ENCODE assay signal across 8 mouse cellular contexts in the genomic region with DNA sequence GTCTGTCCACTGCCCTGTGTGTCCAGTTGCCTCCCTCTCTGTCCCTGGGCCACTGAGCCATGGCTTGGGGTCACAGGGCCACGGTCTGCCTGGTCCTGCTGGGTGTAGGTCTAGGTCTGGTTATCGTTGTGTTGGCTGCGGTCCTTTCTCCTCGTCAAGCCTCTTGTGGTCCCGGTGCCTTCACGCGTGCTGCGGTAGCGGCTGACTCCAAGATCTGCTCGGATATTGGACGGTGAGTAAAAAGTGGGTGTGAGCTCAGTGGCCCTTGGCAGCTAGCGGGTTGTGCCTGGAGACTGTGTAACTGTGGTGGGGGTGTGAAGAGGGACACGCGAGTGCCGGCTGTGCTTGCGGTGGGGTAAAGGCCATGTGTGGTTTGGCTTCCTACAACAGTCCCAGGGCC. TPM values are rescaled to one million over a fixed set of nuclear protein-coding genes. Genes with fewer than 3 reads are reported as not detected.
DNase-seq lines count a peak whose midpoint lies in the region; ATAC-seq and TF ChIP-seq lines count a peak whose summit lies in the region.

No protein-coding gene starts in this region.

- no peaks in the 10 kb centered on the region for H3K9me3 ChIP-seq in limb, embryonic 14.5 days (ENCODE audit: control insufficient read depth, low read length)
- no peaks in the 10 kb centered on the region for H3K9me3 ChIP-seq in stomach, embryonic 14.5 days (ENCODE audit: control insufficient read depth, low read depth, low read length)

- H3K9ac ChIP-seq in limb, embryonic 14.5 days (ENCODE audit: low read depth, low read length, severe bottlenecking) = peak overlapping the region; percentile 40
- H3K9ac ChIP-seq in stomach, embryonic 14.5 days (replicated peaks; ENCODE audit: low read depth, low read length) = no peak overlapping the region; the same call in 1 of the 2 replicates

- H3K4me2 ChIP-seq in limb, embryonic 14.5 days (replicated peaks; ENCODE audit: low read depth, low read length, severe bottlenecking) = no peak overlapping the region; the same call in 1 of the 2 replicates
- H3K4me2 ChIP-seq in stomach, embryonic 14.5 days (replicated peaks; ENCODE audit: low read depth, low read length) = peak overlapping the region; percentile 29

- ATAC-seq in limb, embryonic 14.5 days (ENCODE audit: low FRiP score, low read depth) = no peak
- ATAC-seq in stomach, embryonic 14.5 days (ENCODE audit: insufficient number of reproducible peaks, insufficient read depth, low FRiP score, low read depth) = no peak; the same call in 1 of the 2 replicates

- DNase-seq in adrenal gland, postnatal 36 days = peak; percentile 22 to 38
- DNase-seq in adrenal gland, postnatal 25 days = no peak
- peak; percentile 27 for DNase-seq in heart, postnatal 4 days
- no peak for DNase-seq in limb, embryonic 14.5 days (ENCODE audit: low spot score)
- no peak for DNase-seq in layer of hippocampus, adult 9-11 months
- DNase-seq in embryo, embryonic 10 days (ENCODE audit: low spot score) = no peak

- H3K27me3 ChIP-seq in limb, embryonic 14.5 days (ENCODE audit: control insufficient read depth, insufficient read depth, low read length) = no peaks in the 10 kb centered on the region
- no peaks in the 10 kb centered on the region for H3K27me3 ChIP-seq in stomach, embryonic 14.5 days (ENCODE audit: control insufficient read depth, insufficient read depth, low read length)

- H3K4me1 ChIP-seq in bone marrow, adult 2 months (ENCODE audit: control insufficient read depth, insufficient read depth, low read length) = peaks cover 11% of the 10 kb centered on the region
- peaks cover 18% of the 10 kb centered on the region for H3K4me1 ChIP-seq in limb, embryonic 14.5 days (ENCODE audit: control insufficient read depth, insufficient read depth, low read length)
- H3K4me1 ChIP-seq in stomach, embryonic 14.5 days (ENCODE audit: control insufficient read depth, insufficient read depth, low read length) = peaks cover 20% of the 10 kb centered on the region

- no peak for TF ChIP-seq CTCF in bone marrow, adult 2 months (IDR thresholded peaks at IDR 0.05; ENCODE audit: control insufficient read depth, insufficient read depth, low read length)

- WGBS in bone marrow, adult 2 months = 6% methylated on average over 16 of the region's 16 CpGs
- 53% methylated on average over 16 of the region's 16 CpGs for WGBS in limb, embryonic 14.5 days
- WGBS in stomach, embryonic 14.5 days = 52% methylated on average over 16 of the region's 16 CpGs

- H3K4me3 ChIP-seq in bone marrow, adult 2 months (replicated peaks; ENCODE audit: control insufficient read depth, low read depth, low read length) = peak overlapping the region; percentile 75
- H3K4me3 ChIP-seq in limb, embryonic 14.5 days (replicated peaks; ENCODE audit: low read length) = no peak overlapping the region; the same call in 1 of the 2 replicates
- H3K4me3 ChIP-seq in stomach, embryonic 14.5 days (ENCODE audit: low read depth, low read length) = peak overlapping the region; percentile 10; the same call in 1 of the 2 replicates

- TF ChIP-seq POLR2A in bone marrow, adult 2 months (IDR thresholded peaks at IDR 0.05; ENCODE audit: borderline replicate concordance, control insufficient read depth, low read depth, low read length) = peak; percentile 41; the same call in 1 of the 2 replicates
- TF ChIP-seq POLR2A in limb, embryonic 14.5 days (IDR thresholded peaks at IDR 0.05; ENCODE audit: borderline replicate concordance, extremely low read depth, insufficient read depth, insufficient read length) = no peak

- no peaks in the 10 kb centered on the region for H3K36me3 ChIP-seq in limb, embryonic 14.5 days (ENCODE audit: control insufficient read depth, insufficient read depth, low read length)
- H3K36me3 ChIP-seq in stomach, embryonic 14.5 days (ENCODE audit: control insufficient read depth, insufficient read depth, low read length) = no peaks in the 10 kb centered on the region

- H3K27ac ChIP-seq in bone marrow, adult 2 months (ENCODE audit: control insufficient read depth, insufficient read depth, low read depth, low read length, poor library complexity) = peak overlapping the region; percentile 68
- 0 out of 2 replicates have a peak overlapping the region, but pooled peaks have one; percentile 19 for H3K27ac ChIP-seq in limb, embryonic 14.5 days (replicated peaks; ENCODE audit: low read depth, low read length)
- H3K27ac ChIP-seq in stomach, embryonic 14.5 days (ENCODE audit: low read length) = peak overlapping the region; percentile 81

RNA-seq across cellular contexts. Expression of gene Ggt5, which starts 0.5 kb away (rescaled TPM):
- total RNA-seq in adrenal gland, postnatal 36 days (2021) = 1 to 10 TPM; 6.5 to 6.6 TPM
- 5.9 and 6.8 TPM in 2 replicates for total RNA-seq in adrenal gland, postnatal 25 days (2021)
- 13.4 and 23.1 TPM in 2 replicates for polyA plus RNA-seq in bone marrow, adult 2 months (2011; ENCODE audit: insufficient read depth, insufficient read length, low replicate concordance, missing spikeins)
- 1 to 10 TPM; 8.4 to 9.3 TPM for total RNA-seq in heart, postnatal 4 days (2021)
- 7.5 and 9.2 TPM in 2 replicates for polyA plus RNA-seq in limb, embryonic 14.5 days (2012; rRNA removed)
- polyA plus RNA-seq in limb, embryonic 14.5 days (2014; fragmentation: Nextera tagmentation; extraction: Ambion mirVana) = 1.1 and 1.4 TPM in 2 replicates
- polyA plus RNA-seq in stomach, embryonic 14.5 days (2014; fragmentation: Nextera tagmentation; extraction: Ambion mirVana) = 4.1 and 5.2 TPM in 2 replicates

RNA-seq across cellular contexts. Expression of gene Ggt1, which starts 28.2 kb away (rescaled TPM):
- not detected for total RNA-seq in adrenal gland, postnatal 36 days (2021)
- total RNA-seq in adrenal gland, postnatal 25 days (2021) = not detected in 2 replicates
- 5.2 and 11.4 TPM in 2 replicates for polyA plus RNA-seq in bone marrow, adult 2 months (2011; ENCODE audit: insufficient read depth, insufficient read length, low replicate concordance, missing spikeins)
- total RNA-seq in heart, postnatal 4 days (2021) = under 1 TPM in 1 of 2 experiments, not detected in 1; 0.38 TPM
- 1.3 TPM in 2 replicates for polyA plus RNA-seq in limb, embryonic 14.5 days (2012; rRNA removed)
- 0.34 and 1.1 TPM in 2 replicates for polyA plus RNA-seq in limb, embryonic 14.5 days (2014; fragmentation: Nextera tagmentation; extraction: Ambion mirVana)
- polyA plus RNA-seq in stomach, embryonic 14.5 days (2014; fragmentation: Nextera tagmentation; extraction: Ambion mirVana) = 3.1 and 3.8 TPM in 2 replicates

RNA-seq across cellular contexts. Expression of gene Lrrc75b, which starts 29.5 kb away (rescaled TPM):
- total RNA-seq in adrenal gland, postnatal 36 days (2021) = under 1 TPM; 0.17 to 0.36 TPM
- 0.67 TPM in 1 of 2 replicates, not detected in the other for total RNA-seq in adrenal gland, postnatal 25 days (2021)
- 0.42 TPM in 1 of 2 replicates, not detected in the other for polyA plus RNA-seq in bone marrow, adult 2 months (2011; ENCODE audit: insufficient read depth, insufficient read length, low replicate concordance, missing spikeins)
- 1 to 10 TPM; 1.5 TPM for total RNA-seq in heart, postnatal 4 days (2021)
- 3.2 and 3.3 TPM in 2 replicates for polyA plus RNA-seq in limb, embryonic 14.5 days (2012; rRNA removed)
- 2.5 and 3.2 TPM in 2 replicates for polyA plus RNA-seq in limb, embryonic 14.5 days (2014; fragmentation: Nextera tagmentation; extraction: Ambion mirVana)
- polyA plus RNA-seq in stomach, embryonic 14.5 days (2014; fragmentation: Nextera tagmentation; extraction: Ambion mirVana) = 2.2 TPM in 2 replicates

RNA-seq across cellular contexts. Expression of gene Susd2, which starts 54.2 kb away (rescaled TPM):
- total RNA-seq in adrenal gland, postnatal 36 days (2021) = 10 to 100 TPM in 1 of 2 experiments, 1 to 10 TPM in 1; 9.7 to 11.0 TPM
- 5.9 and 8.9 TPM in 2 replicates for total RNA-seq in adrenal gland, postnatal 25 days (2021)
- 1.5 and 2.8 TPM in 2 replicates for polyA plus RNA-seq in bone marrow, adult 2 months (2011; ENCODE audit: insufficient read depth, insufficient read length, low replicate concordance, missing spikeins)
- 1 to 10 TPM; 4.7 to 4.9 TPM for total RNA-seq in heart, postnatal 4 days (2021)
- polyA plus RNA-seq in limb, embryonic 14.5 days (2012; rRNA removed) = 5.3 and 5.9 TPM in 2 replicates
- 5.2 and 6.3 TPM in 2 replicates for polyA plus RNA-seq in limb, embryonic 14.5 days (2014; fragmentation: Nextera tagmentation; extraction: Ambion mirVana)
- polyA plus RNA-seq in stomach, embryonic 14.5 days (2014; fragmentation: Nextera tagmentation; extraction: Ambion mirVana) = 8.3 and 10.2 TPM in 2 replicates

Comparison
In these comparisons a context has a peak if more than half of its experiments do, and no peak if none do; other contexts are left out.
1. DNase-seq: peak in adrenal gland, postnatal 36 days (2 of 2) and heart, postnatal 4 days (single experiment); none in adrenal gland, postnatal 25 days (single experiment), limb, embryonic 14.5 days (single experiment), layer of hippocampus, adult 9-11 months (single experiment) and embryo, embryonic 10 days (single experiment).
2. H3K27ac ChIP-seq: peak in every context shown above with its lines; median percentile 81 in stomach, embryonic 14.5 days; 68 in bone marrow, adult 2 months; 19 in limb, embryonic 14.5 days.